Mouse (Mus musculus) ovary, adult 2 months (tissue): Measurements from ENCODE around the gene Ndufa13. TPM values are rescaled to one million over a fixed set of nuclear protein-coding genes. Genes with fewer than 3 reads are reported as not detected.

Experiments
- polyA plus RNA-seq: library from polyadenylated mRNA; depleted of rRNA; stranded (reverse); fragments of >200 nt; gene quantifications from 2 replicates; pipeline ENCODE4 v1.2.3, GENCODE M21; 2012; rRNA removed

Gene Ndufa13
- polyA plus RNA-seq: 98.7 and 144 TPM in 2 replicates

GRCm38 (mm10) chr8:69902163-69903062 lies at the start of gene Ndufa13, which contains the start of the genes Tssk6 and Yjefn3:
Ndufa13 (minus strand) TSS chr8:69902558.
Tssk6 (plus strand) TSS chr8:69902184.
Yjefn3 (minus strand) TSS chr8:69902712.

GRCm38 (mm10) chr8:69887289-69888243 lies 14.8 kb downstream of the Ndufa13 start, which contains the start of gene Cilp2:
Cilp2 (minus strand) TSS chr8:69887687.

Other genes with a start within 250 kb of the Ndufa13 start
- gene Zfp964, start 248.1 kb downstream of the Ndufa13 start, polyA plus RNA-seq: 1.2 TPM in 2 replicates
- 1.3 and 1.6 TPM in 2 replicates for gene Zfp869, start 191.8 kb downstream of the Ndufa13 start, polyA plus RNA-seq
- gene Zfp963, start 152.6 kb downstream of the Ndufa13 start, polyA plus RNA-seq: 2.0 and 2.3 TPM in 2 replicates
- gene Gm20422, start 127.7 kb downstream of the Ndufa13 start, polyA plus RNA-seq: 1.3 TPM in 1 of 2 replicates, not detected in the other
- 140 and 171 TPM in 2 replicates for gene Atp13a1, start 111.4 kb downstream of the Ndufa13 start, polyA plus RNA-seq
- gene Zfp866, start 111.4 kb downstream of the Ndufa13 start, polyA plus RNA-seq: 8.8 and 12.2 TPM in 2 replicates
- gene Gmip, start 93.9 kb downstream of the Ndufa13 start, polyA plus RNA-seq: 25.7 and 31.8 TPM in 2 replicates
- 7.3 and 7.6 TPM in 2 replicates for gene Lpar2, start 80.1 kb downstream of the Ndufa13 start, polyA plus RNA-seq
- 3.2 and 11.6 TPM in 2 replicates for gene Pbx4, start 70.1 kb downstream of the Ndufa13 start, polyA plus RNA-seq
- gene Cilp2, start 14.9 kb downstream of the Ndufa13 start, polyA plus RNA-seq: 0.92 and 1.4 TPM in 2 replicates
- gene Tssk6, start 374 bp downstream of the Ndufa13 start, polyA plus RNA-seq: 2.1 and 3.1 TPM in 2 replicates
- 14.1 and 14.6 TPM in 2 replicates for gene Yjefn3, start 154 bp upstream of the Ndufa13 start, polyA plus RNA-seq
- 79.6 and 96.8 TPM in 2 replicates for gene Gatad2a, start 93.8 kb upstream of the Ndufa13 start, polyA plus RNA-seq
- 155 and 161 TPM in 2 replicates for gene Mau2, start 140.2 kb upstream of the Ndufa13 start, polyA plus RNA-seq
- gene Sugp1, start 140.3 kb upstream of the Ndufa13 start, polyA plus RNA-seq: 9.9 and 11.8 TPM in 2 replicates
- 5.8 and 7.3 TPM in 2 replicates for gene Tm6sf2, start 170.4 kb upstream of the Ndufa13 start, polyA plus RNA-seq
- gene Hapln4, start 180.9 kb upstream of the Ndufa13 start, polyA plus RNA-seq: 0.15 and 0.20 TPM in 2 replicates
- 0.06 and 0.09 TPM in 2 replicates for gene Ncan, start 218.3 kb upstream of the Ndufa13 start, polyA plus RNA-seq
- 11.8 and 14.6 TPM in 2 replicates for gene Nr2c2ap, start 228.8 kb upstream of the Ndufa13 start, polyA plus RNA-seq
- 29.3 and 37.2 TPM in 2 replicates for gene Rfxank, start 236.6 kb upstream of the Ndufa13 start, polyA plus RNA-seq
- gene Borcs8, start 236.9 kb upstream of the Ndufa13 start, polyA plus RNA-seq: 116 and 135 TPM in 2 replicates
- 1.7 and 4.5 TPM in 2 replicates for gene Mef2b, start 237.2 kb upstream of the Ndufa13 start, polyA plus RNA-seq